Mouse (Mus musculus) hindbrain, embryonic 15.5 days (tissue): ENCODE measurements around the gene Sema3e. TPM values are rescaled to one million over a fixed set of nuclear protein-coding genes. Genes with fewer than 3 reads are reported as not detected.

Source experiments
- ATAC-seq: fragments of 200-750 bp; cut with Nextera tagmentation; 2 replicates; pipeline ENCODE4 v1.8.0; 2017; ENCODE audit warnings: low read depth, moderate number of reproducible peaks, moderate TSS enrichment; ENCODE audit not compliant: low FRiP score
- H3K27ac ChIP-seq: fragments of 300-500 bp; sonication (generic); replicated peaks from 2 replicates; pipeline ENCODE4 v1.5.1; 2015; ENCODE audit warnings: mild to moderate bottlenecking, inconsistent platforms
- H3K27me3 ChIP-seq: fragments of 300-500 bp; sonication (generic); 2 replicates; pipeline ENCODE4 v1.6.1; 2015; ENCODE audit warnings: control low read depth, inconsistent platforms
- H3K36me3 ChIP-seq: fragments of 300-500 bp; sonication (generic); 2 replicates; pipeline ENCODE4 v1.6.1; 2015; ENCODE audit warnings: control low read depth, inconsistent platforms
- H3K4me1 ChIP-seq: fragments of 300-500 bp; sonication (generic); replicated peaks from 2 replicates; pipeline ENCODE4 v1.6.1; 2015; ENCODE audit warnings: control low read depth, inconsistent platforms
- H3K4me2 ChIP-seq: fragments of 300-500 bp; sonication (generic); 2 replicates; pipeline ENCODE4 v1.6.1; 2015; ENCODE audit warnings: moderate library complexity, mild to moderate bottlenecking, inconsistent platforms
- H3K4me3 ChIP-seq: fragments of 300-500 bp; sonication (generic); 2 replicates; pipeline ENCODE4 v1.5.1; 2015; ENCODE audit warnings: mild to moderate bottlenecking, inconsistent platforms
- H3K9ac ChIP-seq: fragments of 300-500 bp; sonication (generic); 2 replicates; pipeline ENCODE4 v1.6.1; 2015; ENCODE audit warnings: inconsistent platforms
- H3K9me3 ChIP-seq: fragments of 300-500 bp; sonication (generic); 2 replicates; pipeline ENCODE4 v1.6.1; 2016; ENCODE audit warnings: control low read depth, inconsistent platforms
- WGBS: fragments of 180-500 bp; shearing (Covaris S2); methylation state at CpG from one replicate; pipeline ENCODE4 v1.1.7; 2015; 5-methylcytosine and 5-hydroxymethylcytosine counted together
- polyA plus RNA-seq: library from polyadenylated mRNA; unstranded; fragments of >200 nt; fragmentation: Nextera tagmentation; extraction: Ambion mirVana; gene quantifications from 2 replicates; pipeline ENCODE4 v1.2.1, GENCODE M21; 2015

Sema3e gene
- polyA plus RNA-seq, 1 experiment from 2014 or later = 4.0 TPM

GRCm38 (mm10) chr5:14090609-14090969, 65.5 kb downstream of the Sema3e start:
- H3K27me3 ChIP-seq = no peaks in the 10 kb centered on the region
- WGBS = 87% methylated on average over 4 of the region's 4 CpGs
- no peak for ATAC-seq
- no peak overlapping the region for H3K27ac ChIP-seq
- no peaks in the 10 kb centered on the region for H3K36me3 ChIP-seq
- no peak overlapping the region for H3K4me2 ChIP-seq
- H3K4me1 ChIP-seq = no peaks in the 10 kb centered on the region
- no peak overlapping the region for H3K9ac ChIP-seq
- H3K4me3 ChIP-seq = no peak overlapping the region
- no peaks in the 10 kb centered on the region for H3K9me3 ChIP-seq

GRCm38 (mm10) chr5:14092262-14092776, 67.2 kb downstream of the Sema3e start:
- Histone ChIP-seq H3K9me3 (no peaks in the 10 kb centered on the region), H3K9ac (no peak overlapping the region), H3K27ac (no peak overlapping the region), H3K4me2 (peak overlapping the region; percentile 40), H3K4me1 (no peaks in the 10 kb centered on the region), H3K36me3 (no peaks in the 10 kb centered on the region), H3K4me3 (peak overlapping the region; percentile 8; the same call in 1 of the 2 replicates), H3K27me3 (no peaks in the 10 kb centered on the region)
- no peak for ATAC-seq
- WGBS = 50% methylated on average over 14 of the region's 14 CpGs

DNA sequence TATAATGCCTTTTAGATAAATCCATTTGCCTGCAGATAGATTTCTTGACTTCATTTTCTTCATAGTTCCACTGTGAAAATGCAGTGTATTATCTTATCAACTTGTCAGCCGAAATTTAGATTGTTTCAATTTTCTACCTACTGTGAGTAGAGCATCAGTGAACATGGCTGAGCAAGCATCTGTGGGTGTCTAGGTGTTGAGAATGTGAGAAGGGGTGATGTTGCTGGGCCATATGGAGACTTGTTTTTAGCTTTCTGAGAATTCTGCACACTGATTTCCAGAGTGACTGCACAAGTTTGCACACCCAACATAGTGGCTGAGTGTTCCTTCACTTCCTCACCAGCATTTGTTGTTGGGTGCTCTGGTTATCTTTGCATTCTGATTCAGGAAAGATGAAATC, 71.1 kb downstream of the Sema3e start:
- no peak for ATAC-seq
- H3K36me3 ChIP-seq = no peaks in the 10 kb centered on the region
- no peaks in the 10 kb centered on the region for H3K9me3 ChIP-seq
- H3K4me3 ChIP-seq = no peak overlapping the region
- H3K27me3 ChIP-seq = no peaks in the 10 kb centered on the region
- H3K27ac ChIP-seq = no peak overlapping the region
- 89% methylated on average over 1 of the region's 1 CpGs for WGBS
- H3K4me2 ChIP-seq = no peak overlapping the region
- H3K9ac ChIP-seq = no peak overlapping the region
- H3K4me1 ChIP-seq = no peaks in the 10 kb centered on the region

GRCm38 (mm10) chr5:14098677-14099076, 73.6 kb downstream of the Sema3e start:
- no peak overlapping the region for H3K9ac ChIP-seq
- WGBS = 93% methylated on average over 3 of the region's 3 CpGs
- no peak for ATAC-seq

GRCm38 (mm10) chr5:14107365-14107764, 82.3 kb downstream of the Sema3e start:
- WGBS = 84% methylated on average over 4 of the region's 4 CpGs
- no peak for ATAC-seq
- Histone ChIP-seq H3K36me3 (no peaks in the 10 kb centered on the region), H3K4me2 (no peak overlapping the region), H3K9me3 (no peaks in the 10 kb centered on the region), H3K27me3 (no peaks in the 10 kb centered on the region), H3K4me1 (no peaks in the 10 kb centered on the region), H3K4me3 (no peak overlapping the region), H3K9ac (no peak overlapping the region), H3K27ac (no peak overlapping the region)

More at GRCm38 (mm10) chr5:14098677-14099076, 73.6 kb downstream of the Sema3e start:
- no peaks in the 10 kb centered on the region for H3K9me3 ChIP-seq
- no peaks in the 10 kb centered on the region for H3K4me1 ChIP-seq
- no peak overlapping the region for H3K27ac ChIP-seq
- no peak overlapping the region for H3K4me2 ChIP-seq
- H3K36me3 ChIP-seq = no peaks in the 10 kb centered on the region
- H3K4me3 ChIP-seq = no peak overlapping the region
- no peaks in the 10 kb centered on the region for H3K27me3 ChIP-seq

- no peaks in the 10 kb centered on the region for H3K36me3 ChIP-seq
- no peak overlapping the region for H3K27ac ChIP-seq
- ATAC-seq = no peak
- no peaks in the 10 kb centered on the region for H3K9me3 ChIP-seq
- WGBS = 72% methylated on average over 4 of the region's 4 CpGs
- no peak overlapping the region for H3K4me3 ChIP-seq
- no peaks in the 10 kb centered on the region for H3K27me3 ChIP-seq
- H3K4me2 ChIP-seq = no peak overlapping the region
- H3K4me1 ChIP-seq = no peaks in the 10 kb centered on the region
- no peak overlapping the region for H3K9ac ChIP-seq
Measured at GRCm38 (mm10) chr5:14109001-14109400, 83.9 kb downstream of the Sema3e start.

- no peak overlapping the region for H3K27ac ChIP-seq
- 85% methylated on average over 4 of the region's 4 CpGs for WGBS
- no peaks in the 10 kb centered on the region for H3K27me3 ChIP-seq
- no peak overlapping the region for H3K9ac ChIP-seq
- no peak overlapping the region for H3K4me2 ChIP-seq
- no peaks in the 10 kb centered on the region for H3K9me3 ChIP-seq
- H3K36me3 ChIP-seq = no peaks in the 10 kb centered on the region
- no peak overlapping the region for H3K4me3 ChIP-seq
- ATAC-seq = no peak
- H3K4me1 ChIP-seq = no peaks in the 10 kb centered on the region
Measured at GRCm38 (mm10) chr5:14111401-14111800, 86.3 kb downstream of the Sema3e start.

GRCm38 (mm10) chr5:14121902-14122301, 96.8 kb downstream of the Sema3e start:
- no peak for ATAC-seq

DNA sequence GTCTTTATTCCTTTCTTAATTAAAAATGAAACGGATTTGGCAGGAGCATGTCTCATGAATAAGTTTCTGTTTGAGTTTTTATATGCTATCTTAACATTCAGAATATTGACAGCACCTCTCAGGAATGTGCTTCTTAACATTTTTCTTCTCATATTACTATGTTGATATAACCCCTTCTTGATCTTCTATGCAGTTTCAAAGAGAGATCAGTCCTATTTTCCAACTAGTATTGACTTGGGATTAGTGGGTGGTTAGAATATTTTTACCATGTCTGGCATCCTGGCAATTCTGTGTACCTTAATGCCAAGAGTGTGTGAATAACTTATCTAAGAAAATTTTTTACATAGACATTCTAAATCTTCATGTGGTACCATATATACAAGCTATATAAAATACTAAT, 101.5 kb downstream of the Sema3e start:
- H3K4me1 ChIP-seq = no peaks in the 10 kb centered on the region
- ATAC-seq = no peak
- WGBS = 62% methylated on average over 1 of the region's 1 CpGs
- no peak overlapping the region for H3K9ac ChIP-seq
- H3K27ac ChIP-seq = no peak overlapping the region
- no peaks in the 10 kb centered on the region for H3K27me3 ChIP-seq
- H3K4me2 ChIP-seq = no peak overlapping the region
- H3K9me3 ChIP-seq = no peaks in the 10 kb centered on the region
- no peaks in the 10 kb centered on the region for H3K36me3 ChIP-seq
- H3K4me3 ChIP-seq = no peak overlapping the region

More at GRCm38 (mm10) chr5:14121902-14122301, 96.8 kb downstream of the Sema3e start:
- no peaks in the 10 kb centered on the region for H3K36me3 ChIP-seq
- 67% methylated on average over 5 of the region's 5 CpGs for WGBS
- no peak overlapping the region for H3K4me3 ChIP-seq
- no peak overlapping the region for H3K9ac ChIP-seq
- H3K4me1 ChIP-seq = no peaks in the 10 kb centered on the region
- H3K27ac ChIP-seq = no peak overlapping the region
- H3K27me3 ChIP-seq = no peaks in the 10 kb centered on the region
- no peaks in the 10 kb centered on the region for H3K9me3 ChIP-seq
- H3K4me2 ChIP-seq = no peak overlapping the region

GRCm38 (mm10) chr5:14135929-14136328, 110.9 kb downstream of the Sema3e start:
- H3K36me3 ChIP-seq = no peaks in the 10 kb centered on the region
- H3K9me3 ChIP-seq = no peaks in the 10 kb centered on the region
- H3K27ac ChIP-seq = no peak overlapping the region
- no peak overlapping the region for H3K4me2 ChIP-seq
- no peak for ATAC-seq
- H3K9ac ChIP-seq = no peak overlapping the region
- no peaks in the 10 kb centered on the region for H3K27me3 ChIP-seq
- no peaks in the 10 kb centered on the region for H3K4me1 ChIP-seq
- WGBS = 66% methylated on average over 8 of the region's 8 CpGs
- H3K4me3 ChIP-seq = no peak overlapping the region

- Histone ChIP-seq H3K4me3 (no peak overlapping the region), H3K4me1 (no peaks in the 10 kb centered on the region), H3K27me3 (no peaks in the 10 kb centered on the region), H3K36me3 (no peaks in the 10 kb centered on the region), H3K9ac (no peak overlapping the region), H3K27ac (no peak overlapping the region), H3K4me2 (no peak overlapping the region), H3K9me3 (no peaks in the 10 kb centered on the region)
- no peak for ATAC-seq
- 83% methylated on average over 1 of the region's 1 CpGs for WGBS
Measured at GRCm38 (mm10) chr5:14138725-14139124, 113.6 kb downstream of the Sema3e start.

DNA sequence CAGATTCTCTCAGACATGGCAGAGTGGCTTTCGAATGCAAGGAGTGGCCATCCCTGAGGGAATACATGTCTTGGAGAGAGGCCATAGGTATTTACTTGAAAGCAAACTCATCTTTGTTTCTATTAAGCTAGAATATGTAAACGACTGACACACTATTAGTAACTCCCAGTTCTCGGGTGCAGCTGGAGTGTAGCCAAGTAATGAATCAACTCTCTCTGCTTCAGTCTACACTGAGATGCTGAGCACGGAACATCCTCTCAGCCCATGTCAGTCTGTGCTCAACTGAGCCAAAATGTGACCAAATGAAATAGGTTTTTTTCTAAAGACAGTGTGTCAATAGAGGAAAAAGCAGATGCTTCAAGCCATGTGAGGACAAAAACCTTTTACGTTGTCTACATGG, 137.5 kb downstream of the Sema3e start:
- Histone ChIP-seq H3K27me3 (no peaks in the 10 kb centered on the region), H3K4me3 (no peak overlapping the region), H3K9ac (no peak overlapping the region), H3K4me1 (no peaks in the 10 kb centered on the region), H3K27ac (no peak overlapping the region), H3K9me3 (no peaks in the 10 kb centered on the region), H3K36me3 (no peaks in the 10 kb centered on the region), H3K4me2 (no peak overlapping the region)
- peak; percentile 66; the same call in 1 of the 2 replicates for ATAC-seq
- 50% methylated on average over 5 of the region's 5 CpGs for WGBS

DNA sequence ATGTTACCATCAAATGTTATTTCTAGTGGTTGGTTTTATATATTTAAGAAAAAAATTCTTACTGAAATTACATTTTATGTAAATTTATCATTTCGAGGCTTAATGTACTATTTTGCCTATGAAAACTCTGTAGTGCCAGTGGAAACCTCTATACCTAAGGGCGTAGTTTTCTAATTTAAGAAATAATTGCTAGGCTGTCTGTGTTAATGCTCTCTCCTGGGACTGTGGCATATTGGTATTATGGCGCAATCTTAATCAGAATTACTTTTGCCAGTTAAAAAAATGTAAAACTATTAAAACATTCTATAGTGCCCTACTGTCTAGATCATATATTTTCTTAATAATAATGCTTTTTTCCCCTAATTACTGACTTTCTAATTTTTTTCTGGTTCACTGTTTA, 138.2 kb downstream of the Sema3e start:
- Histone ChIP-seq H3K4me3 (no peak overlapping the region), H3K27ac (no peak overlapping the region), H3K36me3 (no peaks in the 10 kb centered on the region), H3K9me3 (no peaks in the 10 kb centered on the region), H3K27me3 (no peaks in the 10 kb centered on the region), H3K4me2 (no peak overlapping the region), H3K4me1 (no peaks in the 10 kb centered on the region), H3K9ac (no peak overlapping the region)
- no peak for ATAC-seq
- 58% methylated on average over 3 of the region's 3 CpGs for WGBS
